Mouse (Mus musculus) gastrocnemius, postnatal 10 days (tissue): ENCODE measurements around the gene Rassf1. TPM values are rescaled to one million over a fixed set of nuclear protein-coding genes. Genes with fewer than 3 reads are reported as not detected.
A peak's percentile ranks its signal among the peaks of the same experiment; 100 is the strongest.

Source experiments
- DNase-seq: peaks from one replicate; pipeline ENCODE4 v3.0.0; 2021; ENCODE audit warnings: mixed read lengths
- total RNA-seq, 2 experiments: library from RNA; stranded (reverse); gene quantifications; 2 replicates each; pipeline ENCODE4 v1.2.3; 2021

The Rassf1 gene
- total RNA-seq, 2 experiments from 2014 or later = 15.1 to 23.4 TPM

- peak; percentile 83 for DNase-seq
Observed at GRCm38 (mm10) chr9:107580501-107581317, 29.4 kb downstream of the Rassf1 start, which contains the start of gene Hyal3. Hyal3 (plus strand) TSS chr9:107580818.

- DNase-seq = no peak
Observed at GRCm38 (mm10) chr9:107581584-107581983, 30.2 kb downstream of the Rassf1 start.

- no peak for DNase-seq
Observed at GRCm38 (mm10) chr9:107582509-107583062, 31.2 kb downstream of the Rassf1 start.

GRCm38 (mm10) chr9:107583174-107583573 lies 31.8 kb downstream of the Rassf1 start:
- no peak for DNase-seq

GRCm38 (mm10) chr9:107586504-107586903 lies 35.1 kb downstream of the Rassf1 start:
- DNase-seq = no peak

GRCm38 (mm10) chr9:107586974-107587832 lies 35.8 kb downstream of the Rassf1 start, which contains the start of gene Ifrd2:
Ifrd2 (plus strand) TSS chr9:107587642.
- DNase-seq = peak; percentile 91

GRCm38 (mm10) chr9:107587833-107588639 lies 36.7 kb downstream of the Rassf1 start:
- DNase-seq = peak; percentile 53

- no peak for DNase-seq
Observed at GRCm38 (mm10) chr9:107590058-107590772, 38.9 kb downstream of the Rassf1 start.

GRCm38 (mm10) chr9:107590773-107591060 lies 39.4 kb downstream of the Rassf1 start:
- no peak for DNase-seq

GRCm38 (mm10) chr9:107593101-107593976 lies 42.0 kb downstream of the Rassf1 start:
- DNase-seq = no peak

- DNase-seq = no peak
Observed at GRCm38 (mm10) chr9:107594281-107595062, 43.1 kb downstream of the Rassf1 start.

- peak; percentile 65 for DNase-seq
Observed at GRCm38 (mm10) chr9:107596619-107597569, 45.5 kb downstream of the Rassf1 start.

GRCm38 (mm10) chr9:107598385-107598784 lies 47.0 kb downstream of the Rassf1 start:
- DNase-seq = no peak

GRCm38 (mm10) chr9:107599433-107599832 lies 48.1 kb downstream of the Rassf1 start:
- DNase-seq = no peak

GRCm38 (mm10) chr9:107599842-107600241 lies 48.5 kb downstream of the Rassf1 start:
- DNase-seq = no peak

GRCm38 (mm10) chr9:107600745-107601144 lies 49.4 kb downstream of the Rassf1 start:
- no peak for DNase-seq

GRCm38 (mm10) chr9:107601275-107601674 lies 49.9 kb downstream of the Rassf1 start:
- no peak for DNase-seq

- peak; percentile 99 for DNase-seq
Observed at GRCm38 (mm10) chr9:107602068-107602648, 50.8 kb downstream of the Rassf1 start.
